Mouse (Mus musculus) effector memory CD4-positive, alpha-beta T cell, adult 7 months (primary cell): ENCODE results near the gene Psg28. TPM values are rescaled to one million over a fixed set of nuclear protein-coding genes. Genes with fewer than 3 reads are reported as not detected.

Source experiments
- polyA plus RNA-seq: library from polyadenylated mRNA; unstranded; fragments of 100-300 nt; shearing (Covaris generic); gene quantifications from one replicate; pipeline ENCODE4 v1.2.1, GENCODE M21; 2017

Psg28 gene
- not detected for polyA plus RNA-seq

DNA sequence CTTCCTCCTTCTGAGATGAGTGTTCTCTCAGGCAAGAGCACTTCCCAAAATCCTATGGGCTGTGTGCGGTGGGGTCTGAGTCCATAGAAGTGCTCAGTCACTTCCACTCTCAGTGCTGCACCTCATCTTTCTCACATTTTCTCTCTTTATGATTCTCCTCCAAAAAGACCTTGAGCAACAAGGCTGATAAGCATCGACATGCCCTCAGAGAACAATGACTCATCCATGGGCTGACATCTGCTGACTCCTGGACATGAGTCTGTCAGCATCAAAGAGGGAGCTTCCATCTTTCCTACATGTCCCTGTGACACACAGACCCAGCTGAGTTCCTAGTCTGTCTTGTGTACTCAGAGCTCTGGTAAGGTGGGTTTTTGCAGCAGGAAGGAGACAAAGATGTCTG lies at the start of gene Psg28:
Gene Psg28, minus strand, starts transcription at position 101 of the 400 bp plus-strand sequence.

Other genes with a start within 250 kb of the Psg28 start
- gene Mill1, start 186.7 kb downstream of the Psg28 start, polyA plus RNA-seq: not detected
- not detected for gene Psg18, start 77.0 kb downstream of the Psg28 start, polyA plus RNA-seq
- gene Psg26, start 52.1 kb upstream of the Psg28 start, polyA plus RNA-seq: not detected
- gene Psg25, start 100.2 kb upstream of the Psg28 start, polyA plus RNA-seq: not detected
- not detected for gene Psg27, start 135.3 kb upstream of the Psg28 start, polyA plus RNA-seq
- gene Psg23, start 184.5 kb upstream of the Psg28 start, polyA plus RNA-seq: 0.23 TPM
- not detected for gene Psg21, start 224.7 kb upstream of the Psg28 start, polyA plus RNA-seq